In the genomic region with DNA sequence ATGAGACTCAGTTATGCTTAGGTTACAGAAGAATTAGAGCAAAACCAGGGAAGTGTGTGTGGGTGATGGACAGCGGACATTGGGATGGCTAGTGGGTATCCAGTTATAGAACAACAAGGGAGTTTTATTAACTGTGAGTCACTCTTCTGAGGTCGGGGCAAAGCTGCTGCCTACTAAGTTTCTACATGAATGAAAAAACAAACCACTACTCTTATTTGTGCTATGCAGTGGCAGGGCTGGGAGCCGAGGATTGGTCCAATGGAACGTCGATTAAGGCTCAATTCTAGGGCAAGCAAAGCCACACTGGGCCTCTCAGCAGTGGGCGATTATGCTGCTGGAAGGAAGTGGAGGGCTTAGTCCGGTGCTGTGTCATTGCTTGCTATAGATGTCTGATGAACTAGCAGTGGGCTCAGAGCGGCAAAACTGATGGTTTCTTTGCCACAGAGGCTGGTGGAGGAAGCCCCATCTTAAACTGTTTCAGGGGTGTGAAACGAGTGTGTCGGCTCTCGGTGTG, we compare ENCODE assay signal across 16 mouse cellular contexts.
"Had no signal": no experiment of that assay in that cellular context is flagged by ENCODE, and none has a peak within 500 bp of the region (broad histone marks: within the 10 kb centered on the region; RNA-seq: fewer than 3 reads in every experiment).

No protein-coding gene starts in this region.

- H3K4me2 ChIP-seq: kidney, embryonic 15.5 days; liver, embryonic 15.5 days; lung, embryonic 15.5 days; midbrain, embryonic 12.5 days; midbrain, embryonic 15.5 days had no signal

- H3K36me3 ChIP-seq: kidney, embryonic 15.5 days; liver, embryonic 15.5 days; lung, embryonic 15.5 days; midbrain, embryonic 12.5 days had no signal

- DNase-seq: kidney, adult 8-10 months; kidney, postnatal 10 days; kidney, postnatal 36 days; layer of hippocampus, postnatal 36 days; lung, adult 18-20 months; lung, postnatal 10 days; lung, postnatal 36 days; thymus, adult 18-20 months; thymus, postnatal 36 days had no signal

- H3K4me1 ChIP-seq: kidney, embryonic 15.5 days; lung, embryonic 15.5 days; midbrain, embryonic 12.5 days; midbrain, embryonic 15.5 days had no signal

- H3K4me3 ChIP-seq: kidney, embryonic 15.5 days; left cerebral cortex, adult 2 months; liver, embryonic 15.5 days; lung, embryonic 15.5 days; midbrain, embryonic 12.5 days; midbrain, embryonic 15.5 days; myocyte had no signal

- H3K27ac ChIP-seq: kidney, embryonic 15.5 days; left cerebral cortex, adult 2 months; liver, embryonic 15.5 days; lung, embryonic 15.5 days; midbrain, embryonic 12.5 days; midbrain, embryonic 15.5 days had no signal

- H3K9ac ChIP-seq: kidney, embryonic 15.5 days; liver, embryonic 15.5 days; lung, embryonic 15.5 days; midbrain, embryonic 12.5 days; midbrain, embryonic 15.5 days had no signal

- H3K27me3 ChIP-seq: kidney, embryonic 15.5 days; liver, embryonic 15.5 days; lung, embryonic 15.5 days; midbrain, embryonic 12.5 days; midbrain, embryonic 15.5 days had no signal

- H3K9me3 ChIP-seq: kidney, embryonic 15.5 days; liver, embryonic 15.5 days; lung, embryonic 15.5 days; midbrain, embryonic 15.5 days had no signal

- ATAC-seq: midbrain, embryonic 15.5 days had no signal
